Mouse (Mus musculus): ENCODE measurements around the gene Gpr83. TPM values are rescaled to one million over a fixed set of nuclear protein-coding genes. Genes with fewer than 3 reads are reported as not detected.
"Not testable (repeated sequence)": the region's sequence is repeated elsewhere in the genome, so short reads cannot be mapped to it uniquely, and the experiment has no call there.

Gene Gpr83
- total RNA-seq, 2 experiments from 2014 or later, result 13.5 to 16.2 TPM

DNA sequence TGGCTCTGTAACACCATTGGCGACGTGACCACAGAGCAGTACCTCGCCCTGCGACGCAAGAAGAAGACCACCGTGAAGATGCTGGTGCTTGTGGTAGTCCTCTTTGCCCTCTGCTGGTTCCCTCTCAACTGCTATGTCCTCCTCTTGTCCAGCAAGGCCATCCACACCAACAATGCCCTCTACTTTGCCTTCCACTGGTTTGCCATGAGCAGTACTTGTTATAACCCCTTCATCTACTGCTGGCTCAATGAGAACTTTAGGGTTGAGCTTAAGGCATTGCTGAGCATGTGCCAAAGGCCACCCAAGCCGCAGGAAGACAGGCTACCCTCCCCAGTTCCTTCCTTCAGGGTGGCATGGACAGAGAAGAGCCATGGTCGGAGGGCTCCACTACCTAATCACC lies 8.3 kb downstream of the Gpr83 start:
- no peak for DNase-seq (ENCODE audit: low spot score in 2 of 2)

DNA sequence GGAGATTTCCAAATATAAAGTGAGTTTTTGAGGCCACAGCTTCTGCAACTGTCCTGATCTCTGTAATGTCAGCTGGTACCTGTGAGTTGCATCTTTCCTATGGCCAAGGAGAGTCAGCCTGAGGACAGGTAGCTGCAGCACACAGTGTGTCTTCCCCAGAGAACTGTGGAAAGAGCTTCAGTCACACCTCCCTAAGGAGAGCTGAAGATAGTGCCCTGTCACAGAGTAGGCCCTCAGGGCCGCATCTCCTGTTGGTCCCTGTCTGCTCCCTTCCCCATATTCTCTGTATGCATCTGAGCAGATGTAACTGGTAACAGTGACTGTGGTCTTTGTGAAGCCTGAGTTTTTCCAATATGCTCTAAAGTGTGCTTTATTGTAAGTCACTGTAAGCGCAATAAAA lies 10.4 kb downstream of the Gpr83 start:
- no peak for DNase-seq (ENCODE audit: low spot score in 2 of 2)

DNA sequence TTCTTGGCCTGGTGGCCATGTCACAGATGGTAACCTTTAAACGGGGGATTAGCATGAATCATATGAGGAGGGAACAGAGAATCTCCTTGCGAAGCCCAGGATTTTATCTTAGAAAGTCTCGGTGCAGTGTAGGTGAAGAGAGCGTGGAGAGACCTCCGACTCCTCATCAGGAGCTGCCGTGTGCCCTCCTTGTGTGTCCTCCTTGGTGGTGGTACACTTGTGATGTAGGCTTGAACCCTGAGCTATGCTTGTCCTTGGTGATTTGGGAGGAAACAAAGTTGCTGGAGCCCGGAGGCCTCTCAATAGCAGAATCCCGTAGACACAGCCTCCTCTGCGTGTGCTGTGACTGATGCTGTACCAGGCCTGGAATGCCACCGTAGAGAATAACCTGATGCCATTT lies 10.8 kb downstream of the Gpr83 start:
- no peak for DNase-seq (ENCODE audit: low spot score in 2 of 2)

DNA sequence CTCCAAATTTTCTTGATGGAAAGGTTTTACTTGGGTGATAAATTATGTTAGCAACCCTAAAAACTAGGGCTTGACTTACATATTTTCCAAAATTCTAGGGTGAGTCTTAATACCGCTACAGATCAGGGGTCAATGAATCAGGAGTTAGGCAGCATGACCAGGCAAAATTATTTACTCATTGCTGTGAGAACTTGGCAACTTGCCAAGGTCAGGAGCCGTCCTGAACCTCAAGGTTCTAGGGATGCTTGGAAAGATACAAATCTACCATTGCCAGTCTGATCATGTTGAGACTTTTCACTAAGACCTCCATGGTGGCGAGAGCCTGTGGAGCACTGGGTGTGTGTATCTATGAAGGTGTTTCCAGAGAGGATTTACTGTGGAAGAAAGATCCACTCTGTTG lies 11.5 kb downstream of the Gpr83 start:
- no peak for DNase-seq (ENCODE audit: low spot score in 2 of 2)

DNA sequence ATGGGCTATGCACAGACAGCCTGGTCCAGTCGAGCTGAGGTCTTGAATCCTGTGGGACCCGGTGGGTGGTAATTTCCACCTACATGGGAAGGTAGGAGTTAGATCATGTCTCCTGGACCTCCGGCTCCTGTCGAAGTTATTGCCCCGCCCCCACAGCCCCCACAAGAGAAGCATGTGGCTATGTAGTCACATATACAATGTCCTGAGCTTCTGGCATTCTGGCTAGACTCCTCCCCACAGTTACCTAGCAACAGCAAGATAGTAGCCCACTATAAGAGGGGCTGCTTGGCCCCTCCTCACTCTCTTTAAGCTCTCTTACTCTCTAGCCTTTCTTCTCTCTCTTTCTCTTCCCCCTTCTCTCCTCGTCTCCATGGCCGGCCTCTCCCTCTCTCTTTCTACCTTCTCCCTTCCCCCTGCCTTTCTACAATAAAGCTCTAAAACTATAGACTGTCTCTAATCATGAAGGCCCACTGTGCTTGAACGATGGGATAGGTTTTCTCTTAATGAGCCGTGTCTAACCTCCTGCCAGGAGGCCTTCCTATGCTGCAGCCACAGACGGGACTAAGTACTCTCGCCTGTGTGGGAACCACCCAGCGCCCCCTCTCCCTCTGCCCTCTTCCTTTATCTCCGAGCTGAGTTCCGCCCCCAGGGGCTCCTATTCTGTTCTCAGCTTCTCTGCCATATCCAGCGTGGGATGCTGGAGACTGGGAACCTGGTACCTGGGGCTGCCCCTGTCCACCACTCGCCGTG lies 12.3 kb downstream of the Gpr83 start:
- DNase-seq (ENCODE audit: low spot score in 2 of 2), result no peak

DNA sequence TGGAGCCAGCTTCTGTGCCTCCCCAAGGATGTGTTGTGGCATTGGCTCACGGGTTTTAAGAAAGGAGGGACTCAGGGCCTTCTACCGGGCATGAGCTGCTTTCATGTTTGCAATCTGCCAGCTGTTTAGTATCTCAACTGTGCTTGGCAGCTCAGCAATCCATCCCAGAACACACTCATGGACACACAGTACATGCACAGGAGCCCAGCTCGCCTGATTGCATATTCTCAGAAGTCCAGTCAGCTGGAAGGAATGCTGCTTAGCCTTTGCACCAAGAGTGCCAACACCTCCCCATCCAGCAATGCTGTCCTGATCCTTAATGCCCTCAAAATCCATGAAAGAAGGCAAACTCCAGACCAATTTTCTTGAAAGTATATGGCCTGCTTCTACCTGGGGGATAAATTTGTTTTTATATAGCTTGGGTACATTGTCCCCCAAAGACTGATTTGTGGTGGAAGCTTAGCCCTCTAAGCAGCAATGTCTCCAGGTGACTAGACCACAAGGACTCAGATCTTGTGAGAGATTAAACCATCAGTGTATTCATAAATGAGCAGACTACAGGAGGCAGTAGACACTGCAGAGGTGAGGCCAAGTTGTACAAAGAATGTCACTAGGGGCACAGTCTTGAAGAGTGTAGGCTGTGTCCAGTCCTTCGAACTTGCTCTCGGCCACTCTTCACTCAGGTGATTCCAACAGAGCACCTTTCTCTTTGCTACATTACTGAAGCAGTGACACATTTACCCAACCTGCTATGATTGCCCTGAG lies 15.9 kb downstream of the Gpr83 start:
- DNase-seq (ENCODE audit: low spot score in 2 of 2), result no peak

DNA sequence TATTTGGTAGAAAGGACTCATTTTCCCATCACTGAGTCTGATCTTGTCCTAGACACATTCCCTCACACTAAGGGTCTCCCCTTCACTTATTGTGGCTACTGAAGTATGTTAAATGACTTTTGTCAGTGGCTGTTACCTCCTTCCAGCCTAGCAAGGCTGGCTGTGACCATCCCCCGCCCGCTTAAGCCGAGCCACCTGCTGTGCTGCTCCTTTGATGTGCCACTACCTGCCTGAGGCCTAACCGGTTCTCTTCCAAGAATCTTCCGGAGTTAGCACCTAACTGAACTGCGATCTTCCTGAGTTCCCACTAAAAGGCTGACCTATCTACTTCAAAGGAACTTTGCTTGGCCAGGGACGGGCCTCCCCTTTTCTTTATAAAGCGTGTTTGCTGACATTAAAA lies 16.6 kb downstream of the Gpr83 start:
- not testable (repeated sequence) for DNase-seq (ENCODE audit: low spot score in 2 of 2)

DNA sequence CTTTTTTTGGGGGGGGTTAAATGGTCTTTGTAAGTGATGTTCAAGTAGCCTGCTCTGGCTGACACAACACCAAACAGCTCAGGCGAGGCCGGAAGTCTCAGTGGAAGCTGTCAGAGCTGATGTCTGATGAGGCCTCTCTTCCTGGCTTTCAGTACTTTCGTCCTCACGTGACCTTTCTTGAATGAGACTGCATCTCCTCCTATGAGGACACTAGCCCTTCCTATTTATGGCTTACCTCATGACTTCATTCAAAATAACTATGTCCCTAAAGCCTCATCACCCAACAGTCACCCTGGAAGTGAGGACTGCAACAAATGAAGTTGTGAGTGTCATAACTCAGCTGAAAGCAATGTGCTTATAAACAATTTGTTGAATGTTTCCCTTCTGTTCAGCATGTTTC lies 24.6 kb downstream of the Gpr83 start:
- no peak for DNase-seq (ENCODE audit: low spot score in 2 of 2)

DNA sequence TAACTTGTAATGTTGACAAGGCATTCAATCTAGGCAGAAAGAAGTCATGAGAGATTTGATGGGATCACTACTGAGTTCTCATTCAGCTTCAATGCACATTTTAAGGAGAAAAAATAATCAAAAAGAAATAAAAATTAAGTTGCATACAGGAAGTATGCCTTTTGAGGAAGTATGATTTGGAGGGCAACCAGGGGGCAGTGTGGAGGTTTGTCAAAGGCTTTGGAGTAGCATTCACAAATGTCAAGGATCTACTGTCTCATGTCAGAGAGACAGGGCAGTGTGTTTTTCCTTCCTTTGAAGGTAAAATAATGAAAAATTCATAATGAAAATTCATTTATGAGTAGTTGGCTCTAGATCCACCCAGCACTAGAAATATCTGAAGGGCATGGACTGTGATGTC lies 25.1 kb downstream of the Gpr83 start:
- DNase-seq (ENCODE audit: low spot score in 2 of 2), result no peak

DNA sequence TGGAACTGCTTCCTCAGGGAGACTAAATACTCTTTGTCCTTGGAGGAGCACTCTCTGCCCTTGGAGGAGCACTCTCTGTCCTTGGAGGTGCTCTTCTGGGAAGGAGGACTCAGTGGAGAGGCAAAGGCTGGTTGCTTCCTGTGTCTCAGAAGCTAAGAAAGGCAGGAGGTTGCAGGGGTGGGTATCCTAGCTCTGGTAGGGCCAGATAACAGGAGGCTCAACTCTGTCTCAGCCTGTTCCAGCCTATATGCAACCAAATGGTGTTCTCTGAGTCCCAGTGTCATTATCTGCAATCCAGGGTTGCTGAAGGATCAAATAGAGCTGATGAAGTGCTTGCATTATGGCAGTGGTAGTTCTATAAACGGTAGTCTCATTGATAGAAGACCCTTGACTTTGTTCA lies 25.9 kb downstream of the Gpr83 start:
- no peak for DNase-seq (ENCODE audit: low spot score in 2 of 2)

DNA sequence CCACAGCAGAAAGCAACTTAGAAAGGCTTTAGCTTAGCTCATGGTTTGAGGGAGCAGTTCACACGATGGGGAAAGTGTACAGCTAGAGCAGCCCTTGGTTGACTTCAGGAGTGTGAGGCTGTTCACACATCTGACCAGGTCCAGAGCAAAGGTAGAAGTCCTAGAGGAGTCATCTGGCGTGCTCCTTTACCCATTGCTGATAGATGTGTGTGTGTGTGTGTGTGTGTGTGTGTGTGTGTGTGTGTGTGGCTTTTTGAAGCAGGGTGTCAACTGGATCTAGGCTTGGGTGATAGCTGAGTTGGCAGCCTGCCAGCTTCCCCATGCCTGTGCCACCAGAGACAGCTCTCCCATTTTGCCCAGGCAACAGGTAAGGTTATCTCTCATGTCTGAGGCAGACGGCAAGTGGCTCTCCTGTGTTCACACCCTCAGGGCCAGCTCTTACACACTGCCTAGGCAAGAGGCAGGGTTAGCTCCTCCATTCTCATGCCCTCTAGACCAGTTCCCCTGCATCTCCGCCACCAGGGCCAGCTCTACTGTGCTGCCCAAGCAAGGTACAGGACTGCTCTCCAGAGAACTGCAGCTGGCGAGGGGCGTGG lies 27.9 kb downstream of the Gpr83 start:
- no peak for DNase-seq (ENCODE audit: low spot score in 2 of 2)

DNA sequence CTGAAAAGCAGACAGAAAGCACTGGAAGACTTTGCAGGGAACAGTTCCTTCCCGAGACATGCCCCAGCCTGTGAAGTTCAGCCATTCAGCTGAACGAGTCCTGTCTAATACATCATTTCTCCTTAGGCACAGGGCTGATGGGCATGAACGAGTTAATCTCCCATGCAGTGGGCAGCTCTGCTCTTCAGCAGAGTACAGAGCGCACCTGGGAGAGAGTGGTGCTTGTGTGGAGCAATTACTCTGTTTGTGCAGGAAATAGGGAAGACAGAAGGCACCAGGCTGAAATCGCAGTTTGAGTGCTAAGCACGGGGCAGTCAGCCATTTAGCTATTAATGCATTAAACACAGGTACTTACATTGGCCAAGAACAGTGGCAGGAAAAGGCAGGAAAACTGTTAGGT lies 28.7 kb downstream of the Gpr83 start:
- no peak for DNase-seq (ENCODE audit: low spot score in 2 of 2)

DNA sequence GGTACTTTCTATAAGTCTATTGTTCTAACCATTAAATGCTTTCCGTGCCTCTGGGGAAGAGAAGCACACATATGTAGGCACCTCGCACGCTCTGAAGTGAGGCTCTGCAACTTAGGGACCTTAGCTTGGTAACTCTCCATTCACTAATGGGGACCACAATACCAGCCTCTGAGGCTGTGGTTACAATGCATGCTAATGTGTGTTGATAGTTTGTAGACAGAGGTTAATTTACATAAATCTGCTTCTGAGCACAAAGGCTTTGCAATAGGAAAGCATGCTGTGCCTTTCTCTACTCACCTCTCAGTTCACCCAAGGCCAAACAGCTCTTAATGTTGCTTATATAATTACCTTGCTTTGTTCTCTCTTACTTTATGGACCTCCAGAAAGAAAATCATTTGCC lies 30.7 kb downstream of the Gpr83 start:
- DNase-seq (ENCODE audit: low spot score in 2 of 2), result no peak

DNA sequence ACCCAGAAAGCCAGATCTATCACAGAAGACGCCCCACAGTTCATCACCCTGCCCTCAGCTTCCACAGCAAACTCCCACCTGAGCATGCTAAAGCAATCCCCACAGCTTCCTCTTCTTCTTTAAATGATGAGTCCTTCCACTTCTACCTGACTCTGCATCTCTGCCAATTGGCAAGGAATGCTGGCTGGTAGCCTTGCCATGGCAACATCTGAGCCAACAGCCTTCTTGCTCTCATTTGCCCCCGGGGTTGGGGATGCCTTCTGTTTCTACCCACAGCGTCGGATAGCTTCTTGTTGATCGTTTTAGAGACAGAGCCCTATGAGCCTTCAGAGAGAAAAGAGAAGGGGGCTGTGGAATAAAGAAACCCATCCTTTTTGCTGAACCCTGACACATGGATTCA lies 31.9 kb downstream of the Gpr83 start:
- DNase-seq (ENCODE audit: low spot score in 2 of 2), result no peak

DNA sequence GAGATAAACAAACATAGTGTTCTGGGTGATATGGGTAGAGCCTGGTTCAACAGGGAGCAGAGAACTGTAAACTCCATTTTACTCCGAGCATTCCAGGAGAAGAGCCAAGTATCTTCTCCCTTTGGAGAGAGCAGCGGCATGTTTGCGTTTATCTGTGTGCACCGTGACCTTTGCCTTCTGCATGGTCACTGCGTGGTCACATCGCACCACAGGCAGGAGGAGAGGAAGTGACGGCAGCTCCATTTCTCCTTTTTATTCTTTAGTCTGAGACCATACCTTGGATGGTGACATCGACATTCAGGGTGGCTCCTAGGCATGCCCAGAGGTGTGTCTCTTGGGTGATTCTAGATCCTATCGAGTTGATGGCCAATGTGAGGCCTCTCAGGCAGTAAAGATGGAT lies 33.4 kb downstream of the Gpr83 start:
- DNase-seq (ENCODE audit: low spot score in 2 of 2), result no peak

DNA sequence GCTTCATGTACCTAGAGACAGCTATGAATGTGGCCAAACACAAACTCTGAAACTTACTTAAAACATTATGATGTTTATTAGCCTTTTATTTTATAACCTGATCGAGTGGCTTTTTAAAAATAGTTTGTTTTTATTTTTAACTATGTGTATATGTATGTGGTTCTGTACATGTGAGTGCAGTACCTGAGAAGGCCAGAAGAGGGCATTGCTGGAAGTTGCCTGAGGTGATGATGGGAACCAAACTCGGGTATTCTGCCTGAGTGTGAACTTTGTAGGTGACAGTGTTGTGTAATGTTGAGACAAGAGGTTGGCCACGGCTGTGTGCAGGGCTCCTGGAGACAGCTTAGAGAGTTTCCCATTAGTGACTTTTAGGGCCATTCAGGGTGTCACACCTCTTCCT lies 34.6 kb downstream of the Gpr83 start:
- no peak for DNase-seq (ENCODE audit: low spot score in 2 of 2)

DNA sequence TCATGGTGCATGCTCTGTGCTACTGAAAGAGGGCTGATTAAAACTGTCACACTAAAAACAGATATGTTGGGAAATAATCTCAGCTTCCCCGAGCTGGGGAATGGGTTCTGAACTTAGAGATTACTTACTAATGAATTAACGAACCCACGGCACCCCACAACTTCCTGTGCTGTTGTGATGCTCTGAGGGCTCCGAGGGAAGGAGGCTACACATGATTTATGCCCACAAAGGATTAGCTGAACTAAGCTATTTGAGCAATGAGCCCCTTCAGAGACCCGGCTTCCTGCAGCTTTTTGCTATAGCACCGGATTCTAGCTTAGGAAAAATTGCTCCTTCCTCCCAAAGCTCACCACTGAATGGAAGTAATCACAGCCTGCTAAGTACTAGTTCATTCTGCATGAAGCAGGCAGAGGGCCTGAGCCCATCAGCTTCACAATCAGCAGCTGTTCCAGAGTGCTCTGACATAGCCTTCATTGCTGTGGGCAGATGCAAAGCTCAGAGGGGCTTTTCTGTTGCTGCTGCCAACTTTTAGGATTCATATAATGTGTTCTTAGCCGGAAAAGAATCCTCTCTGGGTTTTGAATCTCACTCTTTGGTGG lies 35.3 kb downstream of the Gpr83 start:
- DNase-seq (ENCODE audit: low spot score in 2 of 2), result no peak

DNA sequence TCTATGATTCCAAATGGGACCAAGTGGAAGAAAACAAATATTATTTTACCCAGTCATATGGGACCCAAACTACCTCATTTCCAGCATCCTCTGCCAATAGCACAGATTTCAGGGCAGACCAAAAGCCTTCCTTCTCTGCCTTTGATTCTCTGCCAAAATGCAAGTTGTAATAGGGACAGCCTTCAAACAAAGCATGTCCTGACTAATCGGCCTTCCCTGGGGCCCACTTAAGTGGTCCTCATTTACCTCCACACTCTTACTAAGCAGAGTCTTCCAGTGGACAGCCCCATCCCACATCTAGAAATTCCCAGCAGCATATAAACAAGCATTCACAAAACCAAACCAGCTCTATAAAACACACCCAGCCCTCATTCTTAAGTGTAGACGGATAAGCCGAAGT lies 37.1 kb downstream of the Gpr83 start:
- peak in 1 of 2 experiments; percentile 19 for DNase-seq (ENCODE audit: low spot score in 2 of 2)

DNA sequence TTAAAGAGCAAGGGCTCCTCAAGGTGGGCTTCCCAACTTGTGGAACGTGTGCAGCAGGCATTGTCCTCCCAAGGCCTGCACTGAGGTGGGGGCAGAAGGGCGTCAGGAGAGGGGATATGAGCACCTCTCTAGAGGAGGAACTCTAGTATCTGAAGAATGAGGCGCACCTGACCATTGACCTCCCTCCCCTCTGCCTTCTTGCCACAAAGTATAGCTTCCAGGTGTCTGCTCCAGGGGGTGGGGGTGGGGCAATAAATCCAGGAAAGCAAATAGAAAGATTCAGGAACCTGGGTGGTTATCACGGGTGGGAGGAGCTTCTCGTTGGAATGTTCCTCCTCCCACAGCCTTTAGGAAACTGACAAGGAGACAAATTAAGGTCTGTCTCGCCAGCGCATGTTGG lies 41.7 kb downstream of the Gpr83 start:
- DNase-seq (ENCODE audit: low spot score in 2 of 2), result no peak

DNA sequence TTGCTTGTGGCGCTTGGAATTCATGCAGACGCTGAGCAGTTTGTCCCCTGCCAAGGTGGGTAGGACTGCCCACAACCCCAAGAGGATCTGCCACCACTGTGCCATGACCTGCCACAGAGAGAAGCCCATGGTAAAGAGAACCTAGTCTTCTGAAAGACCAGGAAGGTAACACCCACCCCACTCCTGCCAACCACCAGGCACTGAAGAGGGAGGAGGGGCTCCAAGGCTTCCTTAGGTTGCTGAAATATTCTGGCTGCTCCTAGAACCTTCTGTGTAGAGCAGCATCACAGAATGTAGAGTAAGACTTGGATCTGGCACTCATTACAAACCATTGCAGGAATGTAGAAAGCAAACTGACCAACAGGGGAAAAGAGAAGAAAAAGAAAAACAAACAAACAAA lies 42.4 kb downstream of the Gpr83 start:
- DNase-seq (ENCODE audit: low spot score in 2 of 2), result no peak

DNA sequence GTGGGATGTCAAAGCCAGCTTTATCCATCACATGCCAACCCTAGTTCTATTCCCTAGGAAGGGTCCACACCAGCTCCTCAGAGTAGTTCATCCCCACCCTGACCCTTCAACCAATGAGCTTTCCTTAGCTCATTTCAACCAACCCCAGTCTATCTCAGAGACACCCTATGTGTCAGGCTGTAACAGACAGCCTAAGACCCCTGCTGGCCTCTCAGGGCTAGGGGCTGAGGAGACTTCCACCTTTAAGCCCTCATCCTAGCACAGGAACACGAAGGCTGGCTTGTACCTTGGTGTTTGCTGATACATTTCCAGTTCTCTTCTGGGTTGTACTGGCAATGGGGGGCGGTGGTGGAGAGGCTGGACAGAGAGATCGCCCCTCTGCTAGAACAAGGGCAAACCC lies 43.0 kb downstream of the Gpr83 start:
- no peak for DNase-seq (ENCODE audit: low spot score in 2 of 2)
